Mouse (Mus musculus): ENCODE data around the gene Cox7a2l. TPM values are rescaled to one million over a fixed set of nuclear protein-coding genes. Genes with fewer than 3 reads are reported as not detected.

Cox7a2l gene
- polyA plus RNA-seq, 1 experiment: 4.1 TPM

- peaks cover 7% of the 10 kb centered on the region for H3K36me3 ChIP-seq (ENCODE audit: control insufficient read depth)
- H3K27me3 ChIP-seq (ENCODE audit: control insufficient read depth): no peaks in the 10 kb centered on the region
- TF ChIP-seq TAL1 (IDR thresholded peaks at IDR 0.05; ENCODE audit: low read length) (no peak), GATA1 (IDR thresholded peaks at IDR 0.05; ENCODE audit: low read length) (no peak)
- H3K4me1 ChIP-seq (ENCODE audit: control insufficient read depth): peaks cover 49% of the 10 kb centered on the region
- peaks cover 7% of the 10 kb centered on the region for H3K9me3 ChIP-seq (ENCODE audit: control insufficient read depth, low read length)
- H3K4me3 ChIP-seq (replicated peaks): peak overlapping the region; percentile 88
These were observed 2.9 kb downstream of the Cox7a2l start for GRCm38 (mm10) chr17:83514213-83514701.

GRCm38 (mm10) chr17:83513655-83514212 lies 3.4 kb downstream of the Cox7a2l start:
- H3K27me3 ChIP-seq (ENCODE audit: control insufficient read depth): no peaks in the 10 kb centered on the region
- H3K4me3 ChIP-seq (replicated peaks): peak overlapping the region; percentile 88
- H3K4me1 ChIP-seq (ENCODE audit: control insufficient read depth): peaks cover 51% of the 10 kb centered on the region
- TF ChIP-seq TAL1 (IDR thresholded peaks at IDR 0.05; ENCODE audit: low read length) (no peak), GATA1 (IDR thresholded peaks at IDR 0.05; ENCODE audit: low read length) (no peak)
- peaks cover 9% of the 10 kb centered on the region for H3K36me3 ChIP-seq (ENCODE audit: control insufficient read depth)
- peaks cover 5% of the 10 kb centered on the region for H3K9me3 ChIP-seq (ENCODE audit: control insufficient read depth, low read length)

GRCm38 (mm10) chr17:83512130-83512529 lies 5.0 kb downstream of the Cox7a2l start:
- Histone ChIP-seq H3K4me3 (replicated peaks) (no peak overlapping the region), H3K36me3 (ENCODE audit: control insufficient read depth) (peaks cover 14% of the 10 kb centered on the region), H3K9me3 (ENCODE audit: control insufficient read depth, low read length) (no peaks in the 10 kb centered on the region), H3K27me3 (ENCODE audit: control insufficient read depth) (no peaks in the 10 kb centered on the region), H3K4me1 (ENCODE audit: control insufficient read depth) (peaks cover 44% of the 10 kb centered on the region)
- TF ChIP-seq TAL1 (IDR thresholded peaks at IDR 0.05; ENCODE audit: low read length) (no peak), GATA1 (IDR thresholded peaks at IDR 0.05; ENCODE audit: low read length) (no peak)

GRCm38 (mm10) chr17:83503693-83504092 lies 13.4 kb downstream of the Cox7a2l start:
- no peak for TF ChIP-seq TAL1 (IDR thresholded peaks at IDR 0.05; ENCODE audit: low read length)
- no peak for TF ChIP-seq GATA1 (IDR thresholded peaks at IDR 0.05; ENCODE audit: low read length)
- no peak overlapping the region for H3K4me3 ChIP-seq (replicated peaks)
- no peaks in the 10 kb centered on the region for H3K27me3 ChIP-seq (ENCODE audit: control insufficient read depth)
- H3K9me3 ChIP-seq (ENCODE audit: control insufficient read depth, low read length): no peaks in the 10 kb centered on the region
- peaks cover 64% of the 10 kb centered on the region for H3K36me3 ChIP-seq (ENCODE audit: control insufficient read depth)
- peaks cover 2% of the 10 kb centered on the region; the same call in 1 of the 2 replicates for H3K4me1 ChIP-seq (ENCODE audit: control insufficient read depth)

GRCm38 (mm10) chr17:83499692-83500091 lies 17.4 kb downstream of the Cox7a2l start:
- no peaks in the 10 kb centered on the region for H3K27me3 ChIP-seq (ENCODE audit: control insufficient read depth)
- TF ChIP-seq TAL1 (IDR thresholded peaks at IDR 0.05; ENCODE audit: low read length) (no peak), GATA1 (IDR thresholded peaks at IDR 0.05; ENCODE audit: low read length) (no peak)
- H3K4me3 ChIP-seq (replicated peaks): no peak overlapping the region
- H3K9me3 ChIP-seq (ENCODE audit: control insufficient read depth, low read length): peaks cover 6% of the 10 kb centered on the region; the same call in 1 of the 2 replicates
- H3K4me1 ChIP-seq (ENCODE audit: control insufficient read depth): no peaks in the 10 kb centered on the region
- peaks cover 63% of the 10 kb centered on the region for H3K36me3 ChIP-seq (ENCODE audit: control insufficient read depth)

- TF ChIP-seq GATA1 (IDR thresholded peaks at IDR 0.05; ENCODE audit: low read length): no peak
- no peak for TF ChIP-seq TAL1 (IDR thresholded peaks at IDR 0.05; ENCODE audit: low read length)
- H3K4me1 ChIP-seq (ENCODE audit: control insufficient read depth): no peaks in the 10 kb centered on the region
- peaks cover 6% of the 10 kb centered on the region; the same call in 1 of the 2 replicates for H3K9me3 ChIP-seq (ENCODE audit: control insufficient read depth, low read length)
- H3K27me3 ChIP-seq (ENCODE audit: control insufficient read depth): no peaks in the 10 kb centered on the region
- no peak overlapping the region for H3K4me3 ChIP-seq (replicated peaks)
- peaks cover 56% of the 10 kb centered on the region for H3K36me3 ChIP-seq (ENCODE audit: control insufficient read depth)
These were observed 18.2 kb downstream of the Cox7a2l start for GRCm38 (mm10) chr17:83498889-83499288.

GRCm38 (mm10) chr17:83487762-83488161 lies 29.4 kb downstream of the Cox7a2l start:
- TF ChIP-seq TAL1 (IDR thresholded peaks at IDR 0.05; ENCODE audit: low read length): no peak
- no peak for TF ChIP-seq GATA1 (IDR thresholded peaks at IDR 0.05; ENCODE audit: low read length)

GRCm38 (mm10) chr17:83483784-83484183 lies 33.3 kb downstream of the Cox7a2l start:
- H3K9me3 ChIP-seq (ENCODE audit: control insufficient read depth, low read length): no peaks in the 10 kb centered on the region
- H3K36me3 ChIP-seq (ENCODE audit: control insufficient read depth): peaks cover 2% of the 10 kb centered on the region; the same call in 1 of the 2 replicates
- H3K4me1 ChIP-seq (ENCODE audit: control insufficient read depth): no peaks in the 10 kb centered on the region
- no peaks in the 10 kb centered on the region for H3K27me3 ChIP-seq (ENCODE audit: control insufficient read depth)
- TF ChIP-seq GATA1 (IDR thresholded peaks at IDR 0.05; ENCODE audit: low read length) (no peak), TAL1 (IDR thresholded peaks at IDR 0.05; ENCODE audit: low read length) (no peak)
- no peak overlapping the region for H3K4me3 ChIP-seq (replicated peaks)

More at GRCm38 (mm10) chr17:83487762-83488161, 29.4 kb downstream of the Cox7a2l start:
- Histone ChIP-seq H3K4me1 (ENCODE audit: control insufficient read depth) (no peaks in the 10 kb centered on the region), H3K27me3 (ENCODE audit: control insufficient read depth) (no peaks in the 10 kb centered on the region), H3K4me3 (replicated peaks) (no peak overlapping the region), H3K36me3 (ENCODE audit: control insufficient read depth) (no peaks in the 10 kb centered on the region), H3K9me3 (ENCODE audit: control insufficient read depth, low read length) (peaks cover 4% of the 10 kb centered on the region; the same call in 1 of the 2 replicates)

GRCm38 (mm10) chr17:83482817-83483536 lies 34.2 kb downstream of the Cox7a2l start:
- TF ChIP-seq TAL1 (IDR thresholded peaks at IDR 0.05; ENCODE audit: low read length): no peak
- TF ChIP-seq GATA1 (IDR thresholded peaks at IDR 0.05; ENCODE audit: low read length): no peak
- Histone ChIP-seq H3K36me3 (ENCODE audit: control insufficient read depth) (peaks cover 8% of the 10 kb centered on the region), H3K9me3 (ENCODE audit: control insufficient read depth, low read length) (no peaks in the 10 kb centered on the region), H3K27me3 (ENCODE audit: control insufficient read depth) (no peaks in the 10 kb centered on the region), H3K4me1 (ENCODE audit: control insufficient read depth) (no peaks in the 10 kb centered on the region), H3K4me3 (replicated peaks) (no peak overlapping the region)
